Mouse (Mus musculus): ENCODE measurements around the gene Filip1. TPM values are rescaled to one million over a fixed set of nuclear protein-coding genes. Genes with fewer than 3 reads are reported as not detected.
A peak's percentile ranks its signal among the peaks of the same experiment; 100 is the strongest.

Gene Filip1
- total RNA-seq, 1 experiment from 2014 or later, result 0.46 TPM

- no peak for ATAC-seq (replicated peaks; ENCODE audit: low read depth, poor library complexity, severe bottlenecking)
Observed at GRCm38 (mm10) chr9:79862544-79862943, 150.1 kb downstream of the Filip1 start.

GRCm38 (mm10) chr9:79847099-79847498 is 165.6 kb downstream of the Filip1 start:
- ATAC-seq (replicated peaks; ENCODE audit: low read depth, poor library complexity, severe bottlenecking), result 0 out of 2 replicates have a peak, but pooled peaks have one; percentile 22

GRCm38 (mm10) chr9:79842615-79843014 is 170.0 kb downstream of the Filip1 start:
- no peak for ATAC-seq (replicated peaks; ENCODE audit: low read depth, poor library complexity, severe bottlenecking)

GRCm38 (mm10) chr9:79842028-79842427 is 170.6 kb downstream of the Filip1 start:
- ATAC-seq (replicated peaks; ENCODE audit: low read depth, poor library complexity, severe bottlenecking), result no peak

GRCm38 (mm10) chr9:79831294-79831693 is 181.4 kb downstream of the Filip1 start:
- no peak for ATAC-seq (replicated peaks; ENCODE audit: low read depth, poor library complexity, severe bottlenecking)

- no peak for ATAC-seq (replicated peaks; ENCODE audit: low read depth, poor library complexity, severe bottlenecking)
Observed at GRCm38 (mm10) chr9:79830874-79831273, 181.8 kb downstream of the Filip1 start.

GRCm38 (mm10) chr9:79829842-79830800 is 182.5 kb downstream of the Filip1 start:
- no peak for ATAC-seq (replicated peaks; ENCODE audit: low read depth, poor library complexity, severe bottlenecking)

GRCm38 (mm10) chr9:79827072-79827471 is 185.6 kb downstream of the Filip1 start:
- ATAC-seq (replicated peaks; ENCODE audit: low read depth, poor library complexity, severe bottlenecking), result no peak

GRCm38 (mm10) chr9:79825526-79825925 is 187.1 kb downstream of the Filip1 start:
- no peak for ATAC-seq (replicated peaks; ENCODE audit: low read depth, poor library complexity, severe bottlenecking)

- no peak for ATAC-seq (replicated peaks; ENCODE audit: low read depth, poor library complexity, severe bottlenecking)
Observed at GRCm38 (mm10) chr9:79823856-79824255, 188.8 kb downstream of the Filip1 start.

- ATAC-seq (replicated peaks; ENCODE audit: low read depth, poor library complexity, severe bottlenecking), result no peak
Observed at GRCm38 (mm10) chr9:79823438-79823837, 189.2 kb downstream of the Filip1 start.

- ATAC-seq (replicated peaks; ENCODE audit: low read depth, poor library complexity, severe bottlenecking), result peak; percentile 92
Observed at GRCm38 (mm10) chr9:79816464-79816863, 196.2 kb downstream of the Filip1 start.

- peak; percentile 85 for ATAC-seq (replicated peaks; ENCODE audit: low read depth, poor library complexity, severe bottlenecking)
Observed at GRCm38 (mm10) chr9:79816013-79816412, 196.6 kb downstream of the Filip1 start.

- ATAC-seq (replicated peaks; ENCODE audit: low read depth, poor library complexity, severe bottlenecking), result no peak
Observed at GRCm38 (mm10) chr9:79814592-79814991, 198.1 kb downstream of the Filip1 start.

GRCm38 (mm10) chr9:79810969-79811902 is 201.4 kb downstream of the Filip1 start:
- no peak; the same call in 1 of the 2 replicates for ATAC-seq (replicated peaks; ENCODE audit: low read depth, poor library complexity, severe bottlenecking)

- peak; percentile 95 for ATAC-seq (replicated peaks; ENCODE audit: low read depth, poor library complexity, severe bottlenecking)
Observed at GRCm38 (mm10) chr9:79810534-79810933, 202.1 kb downstream of the Filip1 start.

- no peak for ATAC-seq (replicated peaks; ENCODE audit: low read depth, poor library complexity, severe bottlenecking)
Observed at GRCm38 (mm10) chr9:79809411-79809810, 203.2 kb downstream of the Filip1 start.

- no peak for ATAC-seq (replicated peaks; ENCODE audit: low read depth, poor library complexity, severe bottlenecking)
Observed at GRCm38 (mm10) chr9:79807178-79807577, 205.5 kb downstream of the Filip1 start.

GRCm38 (mm10) chr9:79806317-79807075 is 206.2 kb downstream of the Filip1 start:
- ATAC-seq (replicated peaks; ENCODE audit: low read depth, poor library complexity, severe bottlenecking), result 0 out of 2 replicates have a peak, but pooled peaks have one; percentile 31

GRCm38 (mm10) chr9:79805426-79805825 is 207.2 kb downstream of the Filip1 start:
- no peak for ATAC-seq (replicated peaks; ENCODE audit: low read depth, poor library complexity, severe bottlenecking)

Data from common myeloid progenitor, adult 5-6 weeks (primary cell).